Mouse (Mus musculus) heart, embryonic 15.5 days (tissue): Measurements from ENCODE around the gene Padi6. TPM values are rescaled to one million over a fixed set of nuclear protein-coding genes. Genes with fewer than 3 reads are reported as not detected.

Experiments
- ATAC-seq: fragments of 200-750 bp; cut with Nextera tagmentation; replicated peaks from 2 replicates; pipeline ENCODE4 v1.8.0; 2017; ENCODE audit warnings: low read depth, moderate TSS enrichment; ENCODE audit not compliant: insufficient number of reproducible peaks, insufficient read depth, low FRiP score
- H3K27ac ChIP-seq: fragments of 300-500 bp; sonication (generic); 2 replicates; pipeline ENCODE4 v1.5.1; 2015; ENCODE audit warnings: mild to moderate bottlenecking, inconsistent platforms
- H3K27me3 ChIP-seq: fragments of 300-500 bp; sonication (generic); 2 replicates; pipeline ENCODE4 v1.6.1; 2015; ENCODE audit warnings: inconsistent platforms
- H3K36me3 ChIP-seq: fragments of 300-500 bp; sonication (generic); 2 replicates; pipeline ENCODE4 v1.6.1; 2015; ENCODE audit warnings: mild to moderate bottlenecking, inconsistent platforms
- H3K4me1 ChIP-seq: fragments of 300-500 bp; sonication (generic); replicated peaks from 2 replicates; pipeline ENCODE4 v1.6.1; 2015; ENCODE audit warnings: inconsistent platforms
- H3K4me2 ChIP-seq: fragments of 300-500 bp; sonication (generic); 2 replicates; pipeline ENCODE4 v1.6.1; 2015; ENCODE audit warnings: inconsistent platforms, mild to moderate bottlenecking, moderate library complexity
- H3K4me3 ChIP-seq: fragments of 300-500 bp; sonication (generic); 2 replicates; pipeline ENCODE4 v1.5.1; 2015; ENCODE audit warnings: mild to moderate bottlenecking, inconsistent platforms
- H3K9ac ChIP-seq: fragments of 300-500 bp; sonication (generic); 2 replicates; pipeline ENCODE4 v1.6.1; 2015; ENCODE audit warnings: mild to moderate bottlenecking, inconsistent platforms
- H3K9me3 ChIP-seq: fragments of 300-500 bp; sonication (generic); replicated peaks from 2 replicates; pipeline ENCODE4 v1.6.1; 2016; ENCODE audit warnings: inconsistent platforms
- WGBS: fragments of 180-500 bp; shearing (Covaris S2); methylation state at CpG from one replicate; pipeline ENCODE4 v1.1.7; 2015; ENCODE audit warnings: mixed read lengths; 5-methylcytosine and 5-hydroxymethylcytosine counted together
- polyA plus RNA-seq: library from polyadenylated mRNA; unstranded; fragments of >200 nt; fragmentation: Nextera tagmentation; extraction: Ambion mirVana; gene quantifications from 2 replicates; pipeline ENCODE4 v1.2.1, GENCODE M21; 2015

The Padi6 gene
- polyA plus RNA-seq, 1 experiment from 2014 or later: not detected

- H3K27me3 ChIP-seq: no peaks in the 10 kb centered on the region
- ATAC-seq: 0 out of 2 replicates have a peak, but pooled peaks have one; percentile 50
- peaks cover 41% of the 10 kb centered on the region for H3K36me3 ChIP-seq
- WGBS: 62% methylated on average over 18 of the region's 18 CpGs
- H3K4me2 ChIP-seq: no peak overlapping the region
- peaks cover 52% of the 10 kb centered on the region for H3K4me1 ChIP-seq
- no peak overlapping the region for H3K4me3 ChIP-seq
- H3K9ac ChIP-seq: no peak overlapping the region
- H3K27ac ChIP-seq: peak overlapping the region; percentile 60
- no peaks in the 10 kb centered on the region for H3K9me3 ChIP-seq
Observed at GRCm38 (mm10) chr4:140708297-140708927, 34.0 kb downstream of the Padi6 start.

DNA sequence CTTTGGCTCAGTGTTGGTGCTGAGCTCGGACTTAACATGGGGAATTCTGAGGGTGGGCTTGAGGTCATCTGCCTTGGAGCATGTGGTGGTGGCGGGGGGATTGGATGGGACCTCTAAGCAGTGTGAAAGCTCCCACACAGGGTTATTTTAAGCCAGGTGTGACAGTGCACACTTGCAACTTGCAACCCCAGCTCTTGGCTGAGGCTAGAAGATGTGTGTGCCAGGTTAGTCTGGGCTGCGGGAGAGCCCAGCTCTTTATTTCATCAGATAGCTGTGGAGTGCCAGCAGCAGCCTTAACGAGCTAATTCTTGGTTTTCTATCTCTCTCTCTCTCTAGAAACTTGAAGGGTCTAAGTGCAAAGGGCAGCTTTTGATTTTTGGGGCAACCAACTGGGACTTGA, 34.8 kb downstream of the Padi6 start:
- WGBS: 58% methylated on average over 4 of the region's 4 CpGs
- peak overlapping the region; percentile 60; the same call in 1 of the 2 replicates for H3K27ac ChIP-seq

GRCm38 (mm10) chr4:140704166-140704565, 38.3 kb downstream of the Padi6 start:
- no peak for ATAC-seq
- H3K4me3 ChIP-seq: peak overlapping the region; percentile 90; the same call in 1 of the 2 replicates
- peak overlapping the region; percentile 92; the same call in 1 of the 2 replicates for H3K9ac ChIP-seq
- H3K9me3 ChIP-seq: no peaks in the 10 kb centered on the region
- peaks cover 69% of the 10 kb centered on the region for H3K4me1 ChIP-seq
- peak overlapping the region; percentile 92 for H3K4me2 ChIP-seq
- peaks cover 7% of the 10 kb centered on the region; the same call in 1 of the 2 replicates for H3K36me3 ChIP-seq
- H3K27me3 ChIP-seq: peaks cover 5% of the 10 kb centered on the region; the same call in 1 of the 2 replicates
- H3K27ac ChIP-seq: peak overlapping the region; percentile 88
- WGBS: 32% methylated on average over 4 of the region's 4 CpGs

More for the DNA sequence above, 34.8 kb downstream of the Padi6 start:
- Histone ChIP-seq H3K4me3 (no peak overlapping the region), H3K9ac (no peak overlapping the region), H3K9me3 (no peaks in the 10 kb centered on the region), H3K36me3 (peaks cover 33% of the 10 kb centered on the region), H3K27me3 (no peaks in the 10 kb centered on the region), H3K4me2 (no peak overlapping the region), H3K4me1 (peaks cover 51% of the 10 kb centered on the region)
- no peak for ATAC-seq

GRCm38 (mm10) chr4:140703636-140704035, 38.8 kb downstream of the Padi6 start:
- peak overlapping the region; percentile 90 for H3K4me3 ChIP-seq
- no peaks in the 10 kb centered on the region for H3K9me3 ChIP-seq
- H3K27me3 ChIP-seq: peaks cover 8% of the 10 kb centered on the region; the same call in 1 of the 2 replicates
- 26% methylated on average over 8 of the region's 8 CpGs for whole genome bisulfite sequencing
- H3K4me2 ChIP-seq: peak overlapping the region; percentile 92
- no peak for ATAC-seq
- peak overlapping the region; percentile 92 for H3K9ac ChIP-seq
- H3K4me1 ChIP-seq: peaks cover 64% of the 10 kb centered on the region
- 0 out of 2 replicates have a peak, but pooled peaks cover 3% of the 10 kb centered on the region for H3K36me3 ChIP-seq
- peak overlapping the region; percentile 88; the same call in 1 of the 2 replicates for H3K27ac ChIP-seq

GRCm38 (mm10) chr4:140702611-140703327, 39.7 kb downstream of the Padi6 start:
- H3K4me3 ChIP-seq: peak overlapping the region; percentile 90
- 0 out of 2 replicates have a peak, but pooled peaks cover under 1% of the 10 kb centered on the region for H3K36me3 ChIP-seq
- ATAC-seq: peak; percentile 84
- WGBS: 1% methylated on average over 32 of the region's 68 CpGs
- no peaks in the 10 kb centered on the region for H3K9me3 ChIP-seq
- H3K27me3 ChIP-seq: peaks cover 10% of the 10 kb centered on the region; the same call in 1 of the 2 replicates
- peak overlapping the region; percentile 92 for H3K9ac ChIP-seq
- H3K4me2 ChIP-seq: peak overlapping the region; percentile 92
- peak overlapping the region; percentile 88 for H3K27ac ChIP-seq
- H3K4me1 ChIP-seq: peaks cover 55% of the 10 kb centered on the region

DNA sequence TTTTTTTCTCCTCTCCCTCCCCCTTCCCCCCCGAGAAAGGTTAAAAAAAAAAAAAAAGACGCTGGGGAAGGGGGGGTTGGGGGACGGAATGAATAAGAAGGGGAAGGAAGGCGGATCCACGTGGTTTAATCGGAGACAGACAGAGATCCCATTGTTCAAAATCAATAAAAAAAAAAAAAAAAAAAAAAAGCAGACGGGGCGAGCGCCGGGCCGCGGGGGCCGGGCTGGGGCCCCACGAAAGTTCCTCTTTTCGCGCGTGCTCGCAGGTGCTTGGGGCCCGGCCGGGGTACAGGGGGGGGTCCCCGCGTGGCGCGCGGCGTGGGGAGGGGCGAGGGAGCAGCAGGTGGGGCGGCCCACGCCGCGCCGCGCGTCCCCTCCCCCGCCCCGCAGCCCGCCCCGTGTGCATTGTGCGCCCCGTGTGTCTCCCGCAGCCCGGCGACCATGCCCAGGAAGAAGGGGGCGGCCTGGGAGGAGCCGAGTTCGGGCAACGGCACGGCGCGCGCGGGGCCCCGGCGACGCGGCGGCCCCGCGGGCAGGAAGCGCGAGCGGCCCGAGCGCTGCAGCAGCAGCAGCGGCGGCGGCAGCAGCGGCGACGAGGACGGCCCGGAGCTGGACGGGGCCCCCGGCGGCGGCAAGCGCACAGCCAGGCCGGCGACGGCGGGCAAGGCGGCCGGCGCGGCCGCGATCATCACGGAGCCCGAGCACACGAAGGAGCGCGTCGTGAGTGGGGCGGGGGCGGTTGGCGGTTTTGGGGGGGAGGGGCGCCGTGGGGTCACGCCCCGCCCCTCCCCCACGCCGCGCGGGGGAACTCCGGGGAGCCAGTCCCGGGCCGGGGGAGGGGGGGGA, 40.5 kb downstream of the Padi6 start:
- peak; percentile 24 for ATAC-seq

DNA sequence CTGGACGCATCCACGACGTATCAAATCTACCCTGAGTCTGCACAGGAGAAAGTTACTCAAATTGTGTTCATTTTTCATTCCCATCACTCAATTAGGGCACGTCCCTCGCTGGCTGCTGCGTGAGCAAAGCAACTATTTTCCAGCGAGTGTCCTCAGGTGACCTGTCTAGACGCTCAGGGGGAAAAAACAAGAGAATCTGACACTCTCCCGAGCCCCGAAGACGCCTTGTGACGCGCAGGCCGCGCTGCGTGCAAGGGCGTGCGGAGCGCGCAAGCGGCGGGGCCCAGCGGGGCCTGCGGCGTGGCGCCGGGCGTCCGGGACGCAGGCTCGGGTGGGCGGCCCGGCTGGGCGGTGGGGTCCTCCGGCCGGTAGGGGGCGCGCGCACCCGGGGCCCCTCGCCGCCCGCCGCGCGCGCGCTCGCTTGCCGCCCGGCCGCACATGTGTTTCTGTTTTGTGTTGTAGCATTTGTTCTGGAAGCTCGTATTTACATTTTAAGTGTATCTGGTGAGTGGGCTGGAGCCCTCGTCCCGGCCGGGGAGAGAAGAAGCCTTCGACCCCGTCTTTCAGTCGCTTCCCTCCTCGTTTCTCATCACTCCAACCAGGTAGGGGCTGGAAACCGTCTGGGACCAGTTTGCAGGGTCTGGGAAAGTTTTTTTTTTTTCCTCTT, 41.3 kb downstream of the Padi6 start:
- Histone ChIP-seq H3K4me3 (peak overlapping the region; percentile 90), H3K27ac (peak overlapping the region; percentile 88), H3K36me3 (no peaks in the 10 kb centered on the region), H3K4me1 (peaks cover 46% of the 10 kb centered on the region), H3K9me3 (no peaks in the 10 kb centered on the region), H3K9ac (peak overlapping the region; percentile 92), H3K27me3 (peaks cover 10% of the 10 kb centered on the region; the same call in 1 of the 2 replicates), H3K4me2 (peak overlapping the region; percentile 92)
- WGBS: under 1% methylated on average over 61 of the region's 61 CpGs
- peak; percentile 63 for ATAC-seq

More for the DNA sequence above, 40.5 kb downstream of the Padi6 start:
- peak overlapping the region; percentile 88 for H3K27ac ChIP-seq
- peak overlapping the region; percentile 90 for H3K4me3 ChIP-seq
- peaks cover 10% of the 10 kb centered on the region; the same call in 1 of the 2 replicates for H3K27me3 ChIP-seq
- peak overlapping the region; percentile 92 for H3K4me2 ChIP-seq
- peaks cover 47% of the 10 kb centered on the region for H3K4me1 ChIP-seq
- peak overlapping the region; percentile 92 for H3K9ac ChIP-seq
- WGBS: under 1% methylated on average over 71 of the region's 107 CpGs
- no peaks in the 10 kb centered on the region for H3K36me3 ChIP-seq
- H3K9me3 ChIP-seq: no peaks in the 10 kb centered on the region

- Histone ChIP-seq H3K4me2 (peak within 1 kb of the TSS; percentile 92), H3K27ac (peak within 1 kb of the TSS; percentile 88), H3K9me3 (no peaks in the 10 kb centered on the region), H3K4me1 (peaks cover 42% of the 10 kb centered on the region), H3K36me3 (no peaks in the 10 kb centered on the region), H3K4me3 (peak within 1 kb of the TSS; percentile 90), H3K9ac (peak within 1 kb of the TSS; percentile 92), H3K27me3 (peaks cover 10% of the 10 kb centered on the region; the same call in 1 of the 2 replicates)
- no peak for ATAC-seq
- WGBS: 9% methylated on average over 20 of the region's 20 CpGs
Observed at GRCm38 (mm10) chr4:140700269-140701018, 42.0 kb downstream of the Padi6 start, which contains the start of gene Rcc2. Rcc2 (plus strand) TSS chr4:140700541.

- WGBS: 6% methylated on average over 29 of the region's 29 CpGs
- peak overlapping the region; percentile 90 for H3K4me3 ChIP-seq
Observed at GRCm38 (mm10) chr4:140699441-140700127, 42.9 kb downstream of the Padi6 start.

More at GRCm38 (mm10) chr4:140699441-140700127, 42.9 kb downstream of the Padi6 start:
- H3K36me3 ChIP-seq: no peaks in the 10 kb centered on the region
- peaks cover 10% of the 10 kb centered on the region; the same call in 1 of the 2 replicates for H3K27me3 ChIP-seq
- peaks cover 33% of the 10 kb centered on the region for H3K4me1 ChIP-seq
- H3K27ac ChIP-seq: peak overlapping the region; percentile 18; the same call in 1 of the 2 replicates
- no peak for ATAC-seq
- peak overlapping the region; percentile 20; the same call in 1 of the 2 replicates for H3K9ac ChIP-seq
- no peaks in the 10 kb centered on the region for H3K9me3 ChIP-seq
- peak overlapping the region; percentile 92 for H3K4me2 ChIP-seq
